Mouse (Mus musculus) kidney, adult 11 months (tissue): ENCODE data around the gene Timp3.
"Not testable (repeated sequence)": the region's sequence is repeated elsewhere in the genome, so short reads cannot be mapped to it uniquely, and the experiment has no call there.

Experiments used
- DNase-seq: peaks from one replicate; pipeline ENCODE4 v3.0.0; 2022

The Timp3 gene

GRCm38 (mm10) chr10:86356819-86357563, 56.8 kb downstream of the Timp3 start:
- no peak for DNase-seq

DNA sequence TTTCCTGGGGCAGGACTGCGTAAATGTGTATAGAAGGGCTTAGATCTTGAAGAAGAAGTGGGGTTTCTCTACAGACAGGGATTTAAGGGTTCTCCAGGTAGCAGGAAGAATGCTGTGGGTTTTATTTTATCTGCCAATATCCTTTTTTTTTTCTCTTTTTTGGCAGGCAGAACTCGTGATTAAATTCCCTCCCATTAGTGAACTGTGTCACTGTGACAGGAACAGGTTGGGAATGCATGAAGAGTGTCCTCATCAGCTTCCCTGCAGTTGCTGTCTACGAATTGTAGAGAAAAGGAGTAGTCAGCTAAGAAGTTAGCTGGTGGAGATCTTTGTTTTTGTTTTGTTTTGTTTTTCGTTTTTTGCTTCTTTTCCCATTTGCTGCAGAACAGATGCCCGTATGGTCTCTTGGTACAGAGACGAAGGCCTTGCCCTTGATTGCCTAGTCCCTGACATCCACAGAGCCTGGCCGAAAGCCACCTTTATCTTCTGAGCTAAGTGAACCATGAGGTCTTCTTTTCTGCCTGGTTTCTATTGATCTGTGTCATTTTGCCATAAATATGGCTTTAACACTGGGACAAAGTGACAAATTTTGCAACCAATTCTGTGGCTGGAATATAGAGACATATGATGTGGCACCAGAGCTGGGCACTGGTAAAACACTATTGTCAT, 58.3 kb downstream of the Timp3 start:
- no peak for DNase-seq

GRCm38 (mm10) chr10:86359208-86359607, 59.0 kb downstream of the Timp3 start:
- no peak for DNase-seq

- DNase-seq: no peak
Measured at GRCm38 (mm10) chr10:86359699-86360098, 59.5 kb downstream of the Timp3 start.

DNA sequence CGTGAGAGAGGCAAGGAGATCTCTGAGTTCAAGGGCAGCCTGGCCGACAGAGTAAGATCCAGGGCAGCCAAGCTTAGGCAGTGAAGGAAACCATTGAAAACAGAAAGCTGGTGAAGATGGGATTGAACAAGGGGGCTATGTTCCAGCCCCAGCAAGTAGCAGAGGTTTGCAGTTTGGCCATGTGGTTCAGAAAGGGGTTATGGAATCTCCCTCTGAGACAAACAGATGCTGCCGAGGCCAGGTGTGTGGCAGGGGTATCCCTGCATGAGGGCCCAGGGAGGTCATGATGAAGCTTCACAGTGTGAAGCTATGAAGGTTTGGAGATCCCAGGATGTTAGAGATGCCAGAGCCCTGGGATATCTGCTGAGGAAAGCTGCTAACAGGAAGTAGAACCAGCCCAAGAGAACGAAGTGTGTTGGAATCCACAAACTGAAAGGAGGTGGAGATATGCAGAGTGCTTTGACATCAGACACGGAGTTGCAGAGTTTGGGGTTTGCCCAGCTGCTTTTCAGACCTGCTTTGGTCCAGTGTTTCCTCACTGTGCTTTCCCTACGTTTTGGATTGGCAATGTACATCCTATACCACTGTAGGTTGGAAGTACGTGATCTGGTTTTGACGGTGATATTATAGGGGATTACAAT, 63.6 kb downstream of the Timp3 start:
- no peak for DNase-seq

DNA sequence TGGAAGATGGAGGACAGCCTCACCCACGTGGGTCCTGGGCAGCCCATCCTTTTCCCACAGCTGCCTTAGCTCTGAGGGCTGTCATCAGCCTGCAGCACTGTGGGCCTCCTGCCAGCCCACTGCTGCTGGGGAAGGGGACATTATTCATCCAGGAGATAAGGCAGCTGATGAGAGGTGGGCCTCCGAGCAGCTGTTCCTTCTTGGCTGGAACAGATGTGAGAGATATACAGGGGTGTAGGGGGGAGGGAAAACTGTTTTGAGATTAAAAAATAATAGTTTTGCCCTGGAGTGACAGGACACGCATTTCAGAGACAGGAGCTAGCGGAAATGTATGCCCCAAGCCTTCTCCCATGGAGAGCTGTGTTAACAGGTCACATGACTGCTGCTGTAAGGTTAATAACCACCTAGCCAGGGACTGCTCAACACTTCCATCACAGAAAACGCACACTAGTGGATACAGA, 65.5 kb downstream of the Timp3 start:
- DNase-seq: peak; percentile 56

DNA sequence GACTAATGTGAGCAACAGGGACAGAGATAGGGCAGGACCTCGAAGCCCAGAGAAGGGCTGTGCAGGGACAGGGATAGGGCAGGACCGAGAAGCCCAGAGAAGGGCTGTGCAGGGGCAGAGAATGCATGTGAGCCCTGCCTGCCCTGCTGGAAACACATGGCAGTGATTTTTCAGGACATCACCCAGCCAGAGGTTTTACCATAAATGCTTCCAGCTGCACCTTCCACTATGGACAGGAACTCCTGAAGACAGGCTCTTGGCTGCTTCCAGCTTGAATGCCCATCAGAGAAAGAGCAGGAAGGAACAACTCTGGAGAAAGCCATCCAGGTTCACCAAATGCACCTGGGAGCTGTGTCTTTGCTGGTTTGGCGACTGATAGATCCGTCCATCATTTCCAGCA, 67.2 kb downstream of the Timp3 start:
- DNase-seq: no peak

DNA sequence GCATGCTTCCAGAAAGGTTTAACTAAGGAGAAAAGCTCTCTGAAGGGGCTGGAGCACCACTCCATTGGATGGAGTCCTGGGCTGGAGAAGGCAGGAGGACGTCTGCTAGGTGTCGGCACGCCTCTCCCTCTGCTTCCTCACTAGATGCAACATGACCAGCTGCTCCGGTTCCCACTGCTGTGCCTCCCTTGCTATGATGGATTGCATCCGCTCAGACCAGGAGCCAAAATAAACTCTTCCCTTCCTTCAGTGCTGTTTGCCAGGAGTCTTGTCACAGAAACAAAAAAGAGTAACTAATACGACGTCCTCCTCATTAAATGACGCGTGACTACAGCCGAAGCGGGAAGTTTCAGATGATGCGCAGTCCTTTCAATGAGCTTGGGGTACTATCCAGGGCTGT, 68.6 kb downstream of the Timp3 start:
- peak; percentile 75 for DNase-seq

GRCm38 (mm10) chr10:86369346-86369745, 69.2 kb downstream of the Timp3 start:
- no peak for DNase-seq

GRCm38 (mm10) chr10:86371561-86371960, 71.4 kb downstream of the Timp3 start:
- no peak for DNase-seq

DNA sequence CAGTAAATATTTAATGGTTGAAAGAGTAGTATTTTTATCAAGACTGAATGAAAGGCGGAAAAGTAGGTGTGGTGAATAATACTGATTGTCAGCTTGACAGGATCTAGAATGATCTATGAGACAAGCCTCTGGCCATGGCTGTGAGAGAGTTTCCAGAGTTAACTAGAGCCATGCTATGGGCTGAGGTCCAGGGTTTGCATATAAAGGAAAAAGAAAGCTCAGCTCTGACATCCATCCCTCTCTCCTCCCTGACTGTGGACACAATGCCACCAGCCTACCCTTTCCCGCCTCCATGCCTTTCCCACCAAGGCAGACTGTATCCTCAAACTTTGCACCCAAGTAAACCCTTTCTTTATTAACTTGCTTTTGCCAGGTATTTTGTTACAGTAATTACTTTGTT, 73.9 kb downstream of the Timp3 start:
- DNase-seq: no peak

GRCm38 (mm10) chr10:86375903-86376302, 75.7 kb downstream of the Timp3 start:
- DNase-seq: peak; percentile 54

DNA sequence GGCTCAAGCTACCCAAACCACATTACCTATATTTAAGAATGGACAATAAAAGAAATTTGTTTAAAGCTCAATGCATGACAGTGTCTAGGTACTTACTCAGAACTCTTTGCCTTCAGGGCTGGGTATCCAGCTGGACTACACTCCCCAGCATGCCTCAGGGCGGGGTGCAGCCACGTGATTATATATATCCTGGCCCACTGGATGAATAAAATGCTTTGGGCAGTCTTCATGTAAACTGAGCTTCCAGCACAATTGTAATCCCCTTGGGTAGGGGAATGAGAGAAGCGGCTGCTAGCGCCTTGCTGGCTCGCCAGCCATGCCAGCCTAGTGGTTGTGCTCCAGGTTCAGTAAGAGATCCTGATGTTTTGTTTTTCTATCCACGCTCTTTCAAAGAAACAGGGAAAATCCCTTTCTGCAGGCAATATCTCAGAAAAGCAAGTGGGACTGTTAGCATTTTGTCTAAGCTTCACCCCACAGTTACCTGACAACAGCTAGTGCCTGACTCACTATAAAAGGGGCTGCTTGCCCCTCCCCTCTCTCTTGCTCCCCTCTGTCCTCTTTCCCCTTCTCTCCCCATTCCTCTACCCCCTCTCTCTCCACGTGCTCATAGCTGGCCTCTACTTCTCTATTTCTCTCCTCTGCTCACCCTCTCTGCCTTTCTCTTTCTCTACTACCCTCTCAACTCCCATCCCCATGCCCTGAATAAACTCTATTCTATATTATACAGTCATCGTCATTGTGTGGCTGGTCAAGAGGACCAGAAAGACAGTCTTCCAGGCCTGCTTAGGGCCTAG, 76.4 kb downstream of the Timp3 start:
- no peak for DNase-seq

DNA sequence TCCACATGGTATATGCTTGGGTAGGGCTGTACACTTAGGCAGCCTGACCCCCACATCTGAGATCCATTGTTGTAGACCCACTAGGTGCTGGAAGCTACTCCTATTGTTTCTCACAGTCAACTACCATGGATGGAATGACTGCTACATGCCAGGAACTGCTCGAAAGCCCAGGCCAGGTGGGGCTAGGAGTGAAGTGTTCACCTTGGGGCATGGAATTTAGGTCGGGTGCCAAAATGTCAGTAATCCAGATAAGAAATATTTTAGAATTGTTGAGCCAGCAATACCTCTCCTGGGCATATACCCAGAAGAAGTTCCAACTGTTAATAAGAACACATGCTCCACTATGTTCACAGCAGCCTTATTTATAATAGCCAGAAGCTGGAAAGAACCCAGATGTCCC, 78.6 kb downstream of the Timp3 start:
- DNase-seq: not testable (repeated sequence)

GRCm38 (mm10) chr10:86380626-86381025, 80.5 kb downstream of the Timp3 start:
- no peak for DNase-seq

DNA sequence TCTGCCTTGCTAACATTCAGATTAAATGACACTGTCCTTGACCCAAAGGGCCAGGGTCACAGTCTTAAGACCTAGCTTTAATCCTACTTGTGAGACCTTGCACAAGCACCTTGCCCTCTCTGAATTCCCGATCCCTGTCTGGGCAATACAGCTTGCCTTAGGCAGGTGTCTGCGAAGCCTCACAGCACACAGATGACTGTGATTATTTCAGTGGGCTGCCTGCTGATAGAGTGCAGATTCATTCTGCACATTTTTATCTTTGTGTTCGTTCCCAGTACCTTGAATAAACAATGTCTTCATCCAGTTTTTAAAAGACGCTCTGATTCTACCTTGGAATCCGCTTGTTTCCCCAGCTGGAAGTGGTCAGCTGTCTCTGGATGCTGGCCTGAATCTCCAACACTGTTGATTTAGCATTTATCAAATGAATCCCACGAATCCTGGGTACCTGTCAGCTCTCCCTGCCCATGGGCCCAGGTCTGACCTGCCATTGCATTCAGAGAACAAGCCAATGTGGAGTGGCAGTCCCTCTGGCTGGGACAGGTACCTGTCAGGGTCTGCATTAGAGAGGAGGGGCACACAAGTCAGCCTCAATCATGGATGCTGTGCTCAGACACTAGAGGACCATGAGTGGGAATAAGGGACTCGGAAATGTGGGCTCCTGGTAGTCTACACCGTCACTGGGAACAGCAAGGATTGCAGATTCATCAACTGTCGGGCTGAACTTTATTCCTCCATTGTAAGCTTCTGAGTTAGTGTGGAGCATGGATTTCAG, 81.2 kb downstream of the Timp3 start:
- no peak for DNase-seq

DNA sequence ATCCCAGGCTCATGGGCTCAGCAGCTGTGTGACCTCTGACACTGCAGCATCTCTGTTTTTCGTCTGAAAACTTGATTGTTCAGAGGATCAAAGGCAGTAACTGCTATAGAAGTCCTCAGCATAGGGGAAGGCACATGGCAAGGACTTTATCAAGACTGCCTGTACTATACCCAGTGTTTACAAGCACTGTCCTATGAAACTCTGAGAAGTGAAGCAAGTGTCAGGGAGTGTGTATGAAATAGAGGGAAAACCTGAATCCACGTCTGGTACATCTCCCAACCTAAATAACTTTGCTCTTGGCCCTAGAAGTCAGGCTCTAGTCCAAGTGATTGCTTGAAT, 81.7 kb downstream of the Timp3 start:
- DNase-seq: no peak

DNA sequence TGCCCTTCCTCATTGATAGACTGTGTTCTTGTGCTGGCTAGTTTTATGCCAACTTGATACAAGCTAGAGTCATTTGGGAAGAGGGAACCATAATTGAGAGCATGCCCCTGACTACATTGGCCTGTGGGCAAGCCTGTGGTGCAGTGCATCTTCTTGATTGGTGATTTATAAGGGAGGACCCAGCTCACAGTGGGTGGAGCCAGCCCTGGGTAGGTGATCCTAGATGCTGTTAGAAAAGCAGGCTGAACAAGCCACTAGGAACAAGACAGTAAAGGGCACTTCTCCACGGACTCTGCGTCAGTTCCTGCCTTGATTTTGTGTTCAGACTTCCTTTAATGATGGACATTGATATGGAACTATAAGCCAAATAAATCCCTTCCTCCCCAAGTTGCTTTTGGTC, 84.5 kb downstream of the Timp3 start:
- DNase-seq: no peak

GRCm38 (mm10) chr10:86385656-86386055, 85.5 kb downstream of the Timp3 start:
- DNase-seq: no peak

DNA sequence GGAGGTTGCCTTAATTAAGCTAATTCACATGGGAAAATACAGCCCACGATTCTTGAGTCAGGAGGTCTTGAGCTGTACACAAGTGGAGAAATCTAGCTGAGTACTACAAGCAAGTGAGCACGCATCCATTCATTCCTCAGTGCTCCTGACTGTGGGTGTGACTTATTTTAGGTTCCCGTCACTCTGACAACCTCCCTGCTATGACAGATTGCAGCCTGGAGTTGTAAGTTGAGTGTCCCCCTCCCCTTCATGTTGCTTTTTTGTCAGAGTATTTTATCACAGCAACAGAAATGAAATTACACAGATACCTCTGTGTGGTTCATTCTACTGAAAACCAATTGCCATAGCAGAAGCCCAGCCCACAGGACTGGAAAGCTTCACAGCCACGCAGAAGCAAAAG, 86.1 kb downstream of the Timp3 start:
- no peak for DNase-seq

DNA sequence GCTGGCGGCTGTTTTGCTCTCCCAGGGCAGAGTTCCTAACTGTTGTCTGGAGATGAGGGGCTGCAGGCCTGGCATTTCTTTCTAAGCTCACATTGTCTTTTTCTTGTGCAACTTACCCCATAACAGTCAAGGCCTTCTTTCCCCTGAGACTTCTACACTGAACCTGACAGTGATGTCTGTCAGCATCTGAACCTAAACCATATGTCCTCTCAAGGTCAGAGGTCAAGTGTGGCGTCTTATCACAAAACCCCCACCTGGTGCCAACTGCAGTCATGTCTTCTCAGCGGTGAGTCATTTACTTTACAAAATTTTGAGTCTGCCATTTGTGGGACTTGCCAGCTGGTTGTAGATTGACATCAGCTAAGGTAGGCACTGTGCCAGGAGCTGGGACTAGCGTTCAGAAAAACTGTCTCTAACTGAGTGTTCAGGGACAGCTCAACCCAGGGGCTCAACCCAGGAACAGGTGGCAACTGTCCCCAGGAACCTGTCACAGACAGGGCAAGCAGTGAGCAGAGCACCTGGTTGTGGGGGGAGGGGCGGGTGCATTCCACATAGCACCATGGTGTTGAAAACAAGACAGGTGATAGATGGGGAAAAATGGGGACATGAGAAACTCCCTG, 87.8 kb downstream of the Timp3 start:
- no peak for DNase-seq

- DNase-seq: no peak
Measured at GRCm38 (mm10) chr10:86388803-86389202, 88.6 kb downstream of the Timp3 start.
